Mouse (Mus musculus) liver, adult 2 months (tissue): ENCODE measurements around the gene Phldb1.

Source experiments
- CTCF ChIP-seq: fragments of 200-500 bp; IDR thresholded peaks from 2 replicates; pipeline ENCODE4 v1.5.1; 2011; ENCODE audit warnings: low read depth, low read length, control low read depth
- POLR2A ChIP-seq: fragments of 200-500 bp; IDR thresholded peaks from 2 replicates; pipeline ENCODE4 v1.6.1; 2011; ENCODE audit warnings: low read length, control low read depth; ENCODE audit not compliant: insufficient read depth; ENCODE audit errors: extremely low read depth

DNA sequence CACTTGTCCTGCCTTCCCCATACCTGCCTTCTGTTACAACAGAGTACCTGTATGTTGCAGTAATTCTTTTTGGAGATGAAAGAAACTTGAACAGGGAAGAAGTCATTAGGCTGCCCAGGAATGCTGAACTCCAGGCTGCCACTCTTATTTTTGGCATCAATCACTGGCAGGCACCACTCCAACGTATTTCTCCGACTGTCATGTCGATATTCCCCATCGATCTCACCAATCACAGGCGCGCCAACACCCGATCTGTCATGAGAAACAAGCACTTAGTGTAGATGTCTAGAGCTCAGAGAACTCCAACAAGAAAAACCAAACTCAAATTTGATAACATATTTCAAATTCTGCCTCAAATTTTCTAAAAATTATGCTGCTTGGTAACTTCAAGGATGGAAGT is 10.4 kb upstream of the Phldb1 start:
- TF ChIP-seq CTCF (no peak), POLR2A (no peak)
